Comparison of ENCODE assay signal across 8 mouse cellular contexts in genomic region chr9:67049086-67049824, GRCm38 (mm10). TPM values are rescaled to one million over a fixed set of nuclear protein-coding genes. Genes with fewer than 3 reads are reported as not detected.
DNase-seq lines count a peak whose midpoint lies in the region; ATAC-seq and TF ChIP-seq lines count a peak whose summit lies in the region.

Gene Tpm1 (minus strand): TSS chr9:67049406.

- WGBS in thymus, adult 2 months: 4% methylated on average over 51 of the region's 51 CpGs
- WGBS in embryonic facial prominence, embryonic 11.5 days: under 1% methylated on average over 51 of the region's 51 CpGs
- WGBS in intestine, postnatal 0 days: under 1% methylated on average over 51 of the region's 51 CpGs
- WGBS in limb, embryonic 11.5 days: under 1% methylated on average over 51 of the region's 51 CpGs
- WGBS in midbrain, embryonic 11.5 days: under 1% methylated on average over 51 of the region's 51 CpGs
- 3% methylated on average over 51 of the region's 51 CpGs for WGBS in small intestine, adult 2 months

- peak; percentile 16 for DNase-seq in thymus, adult 2 months
- DNase-seq in thymus, adult 18-20 months: no peak
- peak; percentile 83 for DNase-seq in embryonic facial prominence, embryonic 11.5 days (ENCODE audit: low spot score)
- peak; percentile 99 for DNase-seq in heart, adult 11 months
- DNase-seq in limb, embryonic 11.5 days (ENCODE audit: low spot score): peak; percentile 84
- peak; percentile 95 for DNase-seq in midbrain, embryonic 11.5 days (ENCODE audit: low spot score, missing footprints)

- peaks cover 11% of the 10 kb centered on the region for H3K4me1 ChIP-seq in thymus, adult 2 months (replicated peaks; ENCODE audit: control insufficient read depth, insufficient read depth, low read length)
- H3K4me1 ChIP-seq in embryonic facial prominence, embryonic 11.5 days (ENCODE audit: control insufficient read depth, insufficient read depth, low read length): peaks cover 3% of the 10 kb centered on the region; the same call in 1 of the 2 replicates
- 0 out of 2 replicates have a peak, but pooled peaks cover 2% of the 10 kb centered on the region for H3K4me1 ChIP-seq in intestine, postnatal 0 days (replicated peaks; ENCODE audit: control insufficient read depth, insufficient read depth, low read length)
- H3K4me1 ChIP-seq in limb, embryonic 11.5 days (ENCODE audit: control insufficient read depth, insufficient read depth, low read length): peaks cover 21% of the 10 kb centered on the region
- peaks cover 15% of the 10 kb centered on the region for H3K4me1 ChIP-seq in midbrain, embryonic 11.5 days (ENCODE audit: control insufficient read depth, insufficient read depth, low read length)
- H3K4me1 ChIP-seq in small intestine, adult 2 months (ENCODE audit: control insufficient read depth, insufficient read depth, insufficient read length, low read length): peaks cover 13% of the 10 kb centered on the region

- H3K9ac ChIP-seq in embryonic facial prominence, embryonic 11.5 days (replicated peaks; ENCODE audit: low read length): peak within 1 kb of the TSS; percentile 81
- peak within 1 kb of the TSS; percentile 85 for H3K9ac ChIP-seq in intestine, postnatal 0 days (ENCODE audit: low read depth, low read length)
- peak within 1 kb of the TSS; percentile 73 for H3K9ac ChIP-seq in limb, embryonic 11.5 days (ENCODE audit: low read length)
- peak within 1 kb of the TSS; percentile 61 for H3K9ac ChIP-seq in midbrain, embryonic 11.5 days (ENCODE audit: low read length)

- ATAC-seq in embryonic facial prominence, embryonic 11.5 days (replicated peaks; ENCODE audit: insufficient number of reproducible peaks, low FRiP score, low TSS enrichment, low read depth): peak; percentile 72
- peak; percentile 59 for ATAC-seq in intestine, postnatal 0 days
- ATAC-seq in limb, embryonic 11.5 days (ENCODE audit: insufficient number of reproducible peaks, low FRiP score, low TSS enrichment, low read depth): peak; percentile 61
- ATAC-seq in midbrain, embryonic 11.5 days (ENCODE audit: low FRiP score): peak; percentile 55

- no peak for TF ChIP-seq CTCF in thymus, adult 2 months (IDR thresholded peaks at IDR 0.05; ENCODE audit: borderline replicate concordance, control insufficient read depth, extremely low read depth, insufficient read depth, low read length, poor library complexity)
- TF ChIP-seq CTCF in intestine, postnatal 0 days (IDR thresholded peaks at IDR 0.05; ENCODE audit: low read depth): peak; percentile 44
- no peak for TF ChIP-seq CTCF in small intestine, adult 2 months (IDR thresholded peaks at IDR 0.05; ENCODE audit: extremely low read depth, insufficient read length, insufficient replicate concordance, low read depth, low read length)

- peak within 1 kb of the TSS; percentile 38 for H3K4me3 ChIP-seq in thymus, adult 2 months (ENCODE audit: control insufficient read depth, insufficient read depth, low read length)
- peak within 1 kb of the TSS; percentile 71 for H3K4me3 ChIP-seq in embryonic facial prominence, embryonic 11.5 days (ENCODE audit: low read depth, low read length)
- peak within 1 kb of the TSS; percentile 78 for H3K4me3 ChIP-seq in intestine, postnatal 0 days (ENCODE audit: low read depth, low read length)
- peak within 1 kb of the TSS; percentile 54 for H3K4me3 ChIP-seq in limb, embryonic 11.5 days (ENCODE audit: low read depth, low read length)
- peak within 1 kb of the TSS; percentile 48 for H3K4me3 ChIP-seq in midbrain, embryonic 11.5 days (ENCODE audit: low read depth, low read length)
- peak within 1 kb of the TSS; percentile 69 for H3K4me3 ChIP-seq in small intestine, adult 2 months (ENCODE audit: low read depth, low read length)

- H3K36me3 ChIP-seq in thymus, adult 2 months (ENCODE audit: control insufficient read depth, insufficient read depth, low read length): no peaks in the 10 kb centered on the region
- H3K36me3 ChIP-seq in embryonic facial prominence, embryonic 11.5 days (replicated peaks; ENCODE audit: control insufficient read depth, insufficient read depth, low read depth, low read length): no peaks in the 10 kb centered on the region
- H3K36me3 ChIP-seq in intestine, postnatal 0 days (ENCODE audit: control insufficient read depth, insufficient read depth): no peaks in the 10 kb centered on the region
- no peaks in the 10 kb centered on the region for H3K36me3 ChIP-seq in limb, embryonic 11.5 days (ENCODE audit: control insufficient read depth, insufficient read depth, low read length)
- H3K36me3 ChIP-seq in midbrain, embryonic 11.5 days (ENCODE audit: control insufficient read depth, insufficient read depth, low read length): no peaks in the 10 kb centered on the region
- H3K36me3 ChIP-seq in small intestine, adult 2 months (ENCODE audit: control insufficient read depth, insufficient read depth, low read length): no peaks in the 10 kb centered on the region

- H3K4me2 ChIP-seq in embryonic facial prominence, embryonic 11.5 days (ENCODE audit: low read depth, low read length): peak within 1 kb of the TSS; percentile 92
- H3K4me2 ChIP-seq in intestine, postnatal 0 days (replicated peaks; ENCODE audit: low read depth): peak within 1 kb of the TSS; percentile 96
- peak within 1 kb of the TSS; percentile 79 for H3K4me2 ChIP-seq in limb, embryonic 11.5 days (ENCODE audit: low read depth, severe bottlenecking)
- H3K4me2 ChIP-seq in midbrain, embryonic 11.5 days: peak within 1 kb of the TSS; percentile 74

- no peaks in the 10 kb centered on the region for H3K9me3 ChIP-seq in embryonic facial prominence, embryonic 11.5 days (replicated peaks; ENCODE audit: control insufficient read depth, low read length)
- H3K9me3 ChIP-seq in intestine, postnatal 0 days (ENCODE audit: control insufficient read depth): no peaks in the 10 kb centered on the region
- H3K9me3 ChIP-seq in limb, embryonic 11.5 days (ENCODE audit: control insufficient read depth, low read length): no peaks in the 10 kb centered on the region
- no peaks in the 10 kb centered on the region for H3K9me3 ChIP-seq in midbrain, embryonic 11.5 days (ENCODE audit: control insufficient read depth, low read length)

- TF ChIP-seq POLR2A in thymus, adult 2 months (IDR thresholded peaks at IDR 0.05; ENCODE audit: control insufficient read depth, extremely low read depth, insufficient read depth, low read length, poor library complexity): no peak
- TF ChIP-seq POLR2A in small intestine, adult 2 months (IDR thresholded peaks at IDR 0.05; ENCODE audit: low read depth, low read length): peak; percentile 55; the same call in 1 of the 2 replicates

- H3K27ac ChIP-seq in thymus, adult 2 months (ENCODE audit: control insufficient read depth, insufficient read depth, low read length): no peak within 1 kb of the TSS
- peak within 1 kb of the TSS; percentile 61 for H3K27ac ChIP-seq in embryonic facial prominence, embryonic 11.5 days (replicated peaks; ENCODE audit: low read depth, low read length)
- peak within 1 kb of the TSS; percentile 82 for H3K27ac ChIP-seq in intestine, postnatal 0 days (ENCODE audit: low read depth, low read length)
- H3K27ac ChIP-seq in limb, embryonic 11.5 days (replicated peaks; ENCODE audit: low read depth, low read length): no peak within 1 kb of the TSS
- no peak within 1 kb of the TSS for H3K27ac ChIP-seq in midbrain, embryonic 11.5 days (ENCODE audit: low read depth, low read length)
- peak within 1 kb of the TSS; percentile 54 for H3K27ac ChIP-seq in small intestine, adult 2 months (ENCODE audit: insufficient read depth, low read depth, low read length)

- peaks cover 22% of the 10 kb centered on the region for H3K27me3 ChIP-seq in thymus, adult 2 months (ENCODE audit: control insufficient read depth, insufficient read depth, low read length)
- no peaks in the 10 kb centered on the region for H3K27me3 ChIP-seq in embryonic facial prominence, embryonic 11.5 days (ENCODE audit: control insufficient read depth, insufficient read depth, low read length)
- no peaks in the 10 kb centered on the region for H3K27me3 ChIP-seq in intestine, postnatal 0 days (replicated peaks; ENCODE audit: control insufficient read depth, insufficient read depth, low read length)
- H3K27me3 ChIP-seq in limb, embryonic 11.5 days (ENCODE audit: control insufficient read depth, insufficient read depth, low read length): peaks cover 27% of the 10 kb centered on the region
- H3K27me3 ChIP-seq in midbrain, embryonic 11.5 days (ENCODE audit: control insufficient read depth, insufficient read depth, low read length): peaks cover 33% of the 10 kb centered on the region
- peaks cover 27% of the 10 kb centered on the region for H3K27me3 ChIP-seq in small intestine, adult 2 months (ENCODE audit: control insufficient read depth, insufficient read depth, low read length)

RNA-seq across cellular contexts. Expression of gene Tpm1, which starts in this region (rescaled TPM):
- polyA plus RNA-seq in thymus, adult 2 months (2012; rRNA removed): 41.5 and 237 TPM in 2 replicates
- 563 and 596 TPM in 2 replicates for polyA plus RNA-seq in embryonic facial prominence, embryonic 11.5 days (2014; fragmentation: Nextera tagmentation; extraction: Ambion mirVana)
- polyA plus RNA-seq in intestine, postnatal 0 days (2015; fragmentation: Nextera tagmentation; extraction: Ambion mirVana): 1,318 and 1,424 TPM in 2 replicates
- 395 and 414 TPM in 2 replicates for polyA plus RNA-seq in limb, embryonic 11.5 days (2014; fragmentation: Nextera tagmentation; extraction: Ambion mirVana)
- 298 and 333 TPM in 2 replicates for polyA plus RNA-seq in midbrain, embryonic 11.5 days (2014; fragmentation: Nextera tagmentation; extraction: Ambion mirVana)
- polyA plus RNA-seq in small intestine, adult 2 months (2012; rRNA removed): 146 and 242 TPM in 2 replicates

Comparison
In these comparisons a context has a peak if more than half of its experiments do, and no peak if none do; other contexts are left out.
1. DNase-seq: peak in thymus, adult 2 months (single experiment), embryonic facial prominence, embryonic 11.5 days (single experiment), heart, adult 11 months (single experiment), limb, embryonic 11.5 days (single experiment) and midbrain, embryonic 11.5 days (single experiment); none in thymus, adult 18-20 months (0 of 2).
2. H3K27ac ChIP-seq: peak in embryonic facial prominence, embryonic 11.5 days (single experiment), intestine, postnatal 0 days (single experiment) and small intestine, adult 2 months (single experiment); none in thymus, adult 2 months (single experiment), limb, embryonic 11.5 days (single experiment) and midbrain, embryonic 11.5 days (single experiment).
3. Peak in every context shown above with its lines, with median percentiles within 50 percentile points of each other: H3K4me3 ChIP-seq, ATAC-seq, H3K4me2 ChIP-seq and H3K9ac ChIP-seq.